Mouse (Mus musculus): Measurements from ENCODE around the gene Arid3b. TPM values are rescaled to one million over a fixed set of nuclear protein-coding genes. Genes with fewer than 3 reads are reported as not detected.

The Arid3b gene
- polyA plus RNA-seq (2021; fragmentation: Nextera tagmentation) = 1.2 and 1.6 TPM in 2 replicates
- long read RNA-seq, experiment 1, partial matches to known transcripts = 0 of 1 reads
- long read RNA-seq, experiment 1, other reads (novel, unspliced or antisense) = 0 of 1 reads
- long read RNA-seq, experiment 2, full-length matches to known transcripts = 2 of 10 reads
- long read RNA-seq, experiment 2, partial matches to known transcripts = 1 of 10 reads
- long read RNA-seq, experiment 2, other reads (novel, unspliced or antisense) = 7 of 10 reads

DNA sequence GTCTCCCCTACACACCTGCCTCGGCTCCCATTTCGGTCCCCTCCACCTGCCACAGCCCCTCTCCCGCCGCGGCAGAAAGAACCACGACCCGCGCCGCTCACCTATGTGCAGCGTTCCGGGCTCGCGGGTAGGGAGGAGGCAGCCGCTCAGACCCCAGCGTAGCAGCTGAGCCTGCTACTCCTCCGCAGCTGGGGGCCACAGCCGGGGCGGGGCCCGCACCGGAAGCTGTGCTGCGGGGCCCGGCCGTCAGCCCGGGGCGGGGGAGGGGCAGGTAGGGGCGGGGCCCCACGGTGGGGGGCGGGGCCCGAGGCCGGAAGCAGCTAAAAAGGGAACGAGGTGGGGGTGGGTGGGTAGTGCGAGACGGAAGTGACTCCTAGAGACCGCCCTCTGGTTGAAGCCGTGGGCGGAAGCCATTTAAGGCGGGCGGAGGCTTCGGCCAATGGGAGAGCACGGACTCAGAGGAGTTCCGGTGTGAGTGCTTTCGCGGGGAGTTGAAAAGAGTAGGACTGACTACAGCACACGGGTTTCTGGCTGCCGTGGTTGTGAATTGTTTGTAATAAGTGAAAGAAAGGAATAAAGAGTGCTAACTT, at the start of gene Arid3b:
Gene Arid3b (minus strand): TSS at position 213 of the 590 bp plus-strand sequence.

DNA sequence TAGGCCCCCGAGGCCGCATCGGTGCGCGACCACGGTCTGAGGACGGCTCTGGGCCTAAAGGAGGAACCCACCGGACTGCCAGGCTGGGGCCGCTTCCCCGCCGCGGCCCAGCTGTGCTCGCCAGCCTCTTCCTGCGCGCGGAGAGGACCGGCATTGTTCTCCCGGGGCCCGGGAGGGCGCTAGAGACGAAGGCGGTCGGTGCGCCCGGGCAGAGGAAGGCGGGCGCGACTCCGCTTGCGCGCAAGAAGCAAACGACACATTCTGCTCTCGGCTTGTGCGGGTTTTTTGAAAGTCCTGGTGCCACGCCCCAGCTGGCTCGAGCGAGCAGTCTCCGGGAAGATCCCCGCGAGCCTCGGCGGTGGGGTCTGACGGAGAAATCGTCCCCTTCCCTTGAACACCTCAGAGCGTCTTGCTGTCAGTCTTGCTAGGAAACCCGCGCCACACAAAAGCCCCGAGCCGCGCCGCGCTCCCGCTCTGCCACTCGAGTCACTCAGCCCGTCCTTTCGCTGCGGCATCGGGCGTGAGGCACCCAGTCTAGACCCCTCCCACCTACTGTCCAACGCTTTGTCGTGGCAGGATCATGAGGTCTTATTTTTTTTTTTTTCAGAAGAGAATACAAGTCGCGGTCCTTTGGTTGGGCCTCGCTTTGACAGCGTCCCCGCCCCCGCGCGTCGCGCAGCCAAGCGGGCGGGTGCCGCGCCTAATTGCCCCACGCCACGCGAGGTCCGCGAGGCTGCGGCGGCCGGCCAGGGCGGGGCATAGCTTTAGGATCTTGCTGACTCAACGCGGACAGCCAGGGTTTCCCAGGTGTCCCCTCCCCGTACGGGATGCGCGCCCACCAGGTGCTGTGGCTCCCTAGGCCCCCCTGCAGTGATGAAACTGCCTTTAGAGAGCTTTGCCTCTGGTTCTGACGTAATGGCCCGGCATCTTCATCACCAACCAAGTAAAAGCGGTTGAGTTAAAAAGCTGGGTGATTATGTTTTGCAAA, 70.9 kb downstream of the Arid3b start, which contains the start of gene Clk3:
Gene Clk3 (minus strand): TSS at position 497 of the 988 bp plus-strand sequence.

Other genes with a start within 250 kb of the Arid3b start
- gene Ulk3, start 247.3 kb downstream of the Arid3b start, polyA plus RNA-seq (2021; fragmentation: Nextera tagmentation) = 7.0 and 9.7 TPM in 2 replicates
- 3.6 and 6.0 TPM in 2 replicates for gene Cplx3, start 230.5 kb downstream of the Arid3b start, polyA plus RNA-seq (2021; fragmentation: Nextera tagmentation)
- gene Lman1l, start 216.0 kb downstream of the Arid3b start, polyA plus RNA-seq (2021; fragmentation: Nextera tagmentation) = not detected in 2 replicates
- gene Csk, start 183.2 kb downstream of the Arid3b start, polyA plus RNA-seq (2021; fragmentation: Nextera tagmentation) = 3.8 and 4.6 TPM in 2 replicates
- gene Cyp1a2, start 153.1 kb downstream of the Arid3b start, polyA plus RNA-seq (2021; fragmentation: Nextera tagmentation) = not detected in 2 replicates
- gene Cyp1a1, start 148.9 kb downstream of the Arid3b start, polyA plus RNA-seq (2021; fragmentation: Nextera tagmentation) = 0.10 TPM in 1 of 2 replicates, not detected in the other
- 9.3 and 9.9 TPM in 2 replicates for gene Edc3, start 128.3 kb downstream of the Arid3b start, polyA plus RNA-seq (2021; fragmentation: Nextera tagmentation)
- gene Clk3, start 70.9 kb downstream of the Arid3b start, polyA plus RNA-seq (2021; fragmentation: Nextera tagmentation) = 27.9 and 34.7 TPM in 2 replicates
- gene Ubl7, start 74.2 kb upstream of the Arid3b start, polyA plus RNA-seq (2021; fragmentation: Nextera tagmentation) = 157 and 188 TPM in 2 replicates
- 10.7 and 15.7 TPM in 2 replicates for gene Sema7a, start 103.3 kb upstream of the Arid3b start, polyA plus RNA-seq (2021; fragmentation: Nextera tagmentation)
- 1.0 and 1.1 TPM in 2 replicates for gene Cyp11a1, start 169.6 kb upstream of the Arid3b start, polyA plus RNA-seq (2021; fragmentation: Nextera tagmentation)
- gene Stra6, start 227.0 kb upstream of the Arid3b start, polyA plus RNA-seq (2021; fragmentation: Nextera tagmentation) = 8.3 and 16.1 TPM in 2 replicates